Mouse (Mus musculus) liver, embryonic 16.5 days (tissue): Measurements from ENCODE around the gene Ggn. TPM values are rescaled to one million over a fixed set of nuclear protein-coding genes. Genes with fewer than 3 reads are reported as not detected.

Experiments used
- ATAC-seq: fragments of 200-750 bp; cut with Nextera tagmentation; 2 replicates; pipeline ENCODE4 v1.8.0; 2017; ENCODE audit warnings: low read depth, mild to moderate bottlenecking, moderate number of reproducible peaks, moderate library complexity
- H3K27ac ChIP-seq: fragments of 300-500 bp; sonication (generic); 2 replicates; pipeline ENCODE4 v1.5.1; 2014; ENCODE audit warnings: mild to moderate bottlenecking, low read length
- H3K27me3 ChIP-seq: fragments of 300-500 bp; sonication (generic); 2 replicates; pipeline ENCODE4 v1.6.1; 2014; ENCODE audit warnings: low read depth, low read length, mixed read lengths; ENCODE audit not compliant: control insufficient read depth, insufficient read depth
- H3K36me3 ChIP-seq: fragments of 300-500 bp; sonication (generic); 2 replicates; pipeline ENCODE4 v1.6.1; 2014; ENCODE audit warnings: mild to moderate bottlenecking; ENCODE audit not compliant: control insufficient read depth, insufficient read depth
- H3K4me1 ChIP-seq: fragments of 300-500 bp; sonication (generic); 2 replicates; pipeline ENCODE4 v1.6.1; 2014; ENCODE audit warnings: low read depth, low read length, mixed read lengths; ENCODE audit not compliant: control insufficient read depth
- H3K4me2 ChIP-seq: fragments of 300-500 bp; sonication (generic); 2 replicates; pipeline ENCODE4 v1.6.1; 2014; ENCODE audit warnings: low read depth, low read length, mixed read lengths
- H3K4me3 ChIP-seq: fragments of 300-500 bp; sonication (generic); 2 replicates; pipeline ENCODE4 v1.5.1; 2014; ENCODE audit warnings: low read depth, mild to moderate bottlenecking, low read length
- H3K9ac ChIP-seq: fragments of 300-500 bp; sonication (generic); 2 replicates; pipeline ENCODE4 v1.6.1; 2014; ENCODE audit warnings: low read depth, low read length
- H3K9me3 ChIP-seq: fragments of 300-500 bp; sonication (generic); replicated peaks from 2 replicates; pipeline ENCODE4 v1.6.1; 2016; ENCODE audit warnings: low read length; ENCODE audit not compliant: control insufficient read depth
- WGBS: fragments of 180-500 bp; shearing (Covaris S2); extraction: QIAGEN DNeasy Blood & Tissue Kit; methylation state at CpG from one replicate; pipeline ENCODE4 v1.1.7; 2014; ENCODE audit not compliant: insufficient replicate concordance; 5-methylcytosine and 5-hydroxymethylcytosine counted together
- polyA plus RNA-seq: library from polyadenylated mRNA; unstranded; fragments of >200 nt; fragmentation: Nextera tagmentation; extraction: Ambion mirVana; gene quantifications from 2 replicates; pipeline ENCODE4 v1.2.1, GENCODE M21; 2015

The Ggn gene
- polyA plus RNA-seq, 1 experiment from 2014 or later, result 0.09 TPM

GRCm38 (mm10) chr7:29155196-29155837 lies 14.7 kb upstream of the Ggn start:
- WGBS, result 9% methylated on average over 34 of the region's 37 CpGs
- peak; percentile 88 for ATAC-seq

GRCm38 (mm10) chr7:29155838-29156782 lies 13.9 kb upstream of the Ggn start, which contains the start of gene Fam98c:
Gene Fam98c, minus strand, starts transcription at chr7:29156234.
- H3K4me3 ChIP-seq, result peak within 1 kb of the TSS; percentile 81
- peaks cover 9% of the 10 kb centered on the region for H3K4me1 ChIP-seq
- H3K27ac ChIP-seq, result peak within 1 kb of the TSS; percentile 34
- peak within 1 kb of the TSS; percentile 76 for H3K9ac ChIP-seq
- peaks cover 3% of the 10 kb centered on the region; the same call in 1 of the 2 replicates for H3K9me3 ChIP-seq
- H3K4me2 ChIP-seq, result peak within 1 kb of the TSS; percentile 97
- peaks cover 3% of the 10 kb centered on the region; the same call in 1 of the 2 replicates for H3K36me3 ChIP-seq
- 2% methylated on average over 63 of the region's 68 CpGs for WGBS
- H3K27me3 ChIP-seq, result peaks cover 11% of the 10 kb centered on the region
- ATAC-seq, result peak; percentile 77

More at GRCm38 (mm10) chr7:29155196-29155837, 14.7 kb upstream of the Ggn start:
- Histone ChIP-seq H3K4me1 (peaks cover 9% of the 10 kb centered on the region), H3K9ac (peak overlapping the region; percentile 76), H3K4me3 (peak overlapping the region; percentile 81), H3K4me2 (peak overlapping the region; percentile 97), H3K36me3 (peaks cover 3% of the 10 kb centered on the region; the same call in 1 of the 2 replicates), H3K27ac (peak overlapping the region; percentile 34), H3K27me3 (peaks cover 11% of the 10 kb centered on the region), H3K9me3 (peaks cover 3% of the 10 kb centered on the region; the same call in 1 of the 2 replicates)

- peaks cover 3% of the 10 kb centered on the region; the same call in 1 of the 2 replicates for H3K36me3 ChIP-seq
- H3K4me1 ChIP-seq, result peaks cover 12% of the 10 kb centered on the region
- no peak for ATAC-seq
- H3K9ac ChIP-seq, result no peak overlapping the region
- 11% methylated on average over 5 of the region's 5 CpGs for WGBS
- peaks cover 3% of the 10 kb centered on the region; the same call in 1 of the 2 replicates for H3K9me3 ChIP-seq
- H3K4me3 ChIP-seq, result no peak overlapping the region
- peaks cover 11% of the 10 kb centered on the region for H3K27me3 ChIP-seq
- no peak overlapping the region for H3K4me2 ChIP-seq
- no peak overlapping the region for H3K27ac ChIP-seq
Measured at GRCm38 (mm10) chr7:29158264-29158663, 11.7 kb upstream of the Ggn start.

- WGBS, result 72% methylated on average over 5 of the region's 5 CpGs
- H3K27me3 ChIP-seq, result peaks cover 15% of the 10 kb centered on the region
- H3K36me3 ChIP-seq, result no peaks in the 10 kb centered on the region
- no peak overlapping the region for H3K9ac ChIP-seq
- H3K4me1 ChIP-seq, result peaks cover 3% of the 10 kb centered on the region; the same call in 1 of the 2 replicates
- no peak overlapping the region for H3K4me2 ChIP-seq
- ATAC-seq, result no peak
- H3K27ac ChIP-seq, result no peak overlapping the region
- H3K4me3 ChIP-seq, result no peak overlapping the region
- no peaks in the 10 kb centered on the region for H3K9me3 ChIP-seq
Measured at GRCm38 (mm10) chr7:29162294-29162693, 7.7 kb upstream of the Ggn start.

DNA sequence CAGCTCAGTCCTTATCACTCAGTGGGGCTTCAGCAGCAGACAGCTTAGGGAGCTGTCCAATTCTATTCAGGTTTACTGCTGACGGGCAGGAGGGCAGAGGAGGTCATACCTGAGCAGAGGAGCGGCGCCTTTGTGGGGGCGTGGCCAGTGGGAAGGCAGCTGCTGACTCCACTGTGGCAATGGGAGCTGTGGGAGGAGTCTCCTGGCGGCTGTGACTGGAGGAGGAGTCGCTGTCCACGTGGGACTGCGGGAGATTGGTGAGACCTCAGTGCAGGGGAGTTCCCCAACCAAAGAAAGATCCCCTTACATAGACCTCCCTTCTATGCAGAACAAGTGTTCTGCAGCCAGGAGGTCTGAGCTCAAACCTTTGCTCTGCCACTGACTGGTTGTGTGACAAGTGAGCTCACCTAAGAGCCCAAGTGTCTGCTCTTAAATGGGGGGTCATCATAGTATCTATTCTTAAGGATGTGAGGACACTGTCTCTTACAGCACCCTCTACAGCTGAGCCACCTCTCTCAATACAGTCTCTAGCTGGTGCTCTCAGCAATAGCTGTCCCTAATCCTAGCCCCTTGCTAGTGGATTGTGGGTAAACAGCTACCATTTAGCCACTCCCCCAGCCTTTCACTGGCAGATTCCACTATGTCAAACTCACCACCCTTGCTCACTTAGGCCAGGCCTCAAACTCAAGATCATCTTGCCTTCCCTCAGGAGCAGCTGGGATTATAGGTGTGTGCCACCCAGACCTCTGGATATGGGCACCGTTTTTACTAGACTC lies 7.1 kb upstream of the Ggn start:
- H3K27me3 ChIP-seq, result peaks cover 20% of the 10 kb centered on the region
- 16% methylated on average over 9 of the region's 9 CpGs for WGBS

GRCm38 (mm10) chr7:29167656-29168055 lies 2.4 kb upstream of the Ggn start:
- Histone ChIP-seq H3K4me2 (no peak overlapping the region), H3K4me1 (peaks cover 30% of the 10 kb centered on the region), H3K27ac (no peak overlapping the region), H3K9ac (no peak overlapping the region), H3K9me3 (no peaks in the 10 kb centered on the region), H3K4me3 (no peak overlapping the region), H3K27me3 (peaks cover 56% of the 10 kb centered on the region), H3K36me3 (no peaks in the 10 kb centered on the region)
- no peak for ATAC-seq
- 44% methylated on average over 19 of the region's 19 CpGs for WGBS

More for the DNA sequence above, 7.1 kb upstream of the Ggn start:
- Histone ChIP-seq H3K36me3 (no peaks in the 10 kb centered on the region), H3K27ac (no peak overlapping the region), H3K9me3 (no peaks in the 10 kb centered on the region), H3K4me1 (peaks cover 3% of the 10 kb centered on the region; the same call in 1 of the 2 replicates), H3K9ac (no peak overlapping the region), H3K4me2 (no peak overlapping the region), H3K4me3 (no peak overlapping the region)
- peak; percentile 75 for ATAC-seq

DNA sequence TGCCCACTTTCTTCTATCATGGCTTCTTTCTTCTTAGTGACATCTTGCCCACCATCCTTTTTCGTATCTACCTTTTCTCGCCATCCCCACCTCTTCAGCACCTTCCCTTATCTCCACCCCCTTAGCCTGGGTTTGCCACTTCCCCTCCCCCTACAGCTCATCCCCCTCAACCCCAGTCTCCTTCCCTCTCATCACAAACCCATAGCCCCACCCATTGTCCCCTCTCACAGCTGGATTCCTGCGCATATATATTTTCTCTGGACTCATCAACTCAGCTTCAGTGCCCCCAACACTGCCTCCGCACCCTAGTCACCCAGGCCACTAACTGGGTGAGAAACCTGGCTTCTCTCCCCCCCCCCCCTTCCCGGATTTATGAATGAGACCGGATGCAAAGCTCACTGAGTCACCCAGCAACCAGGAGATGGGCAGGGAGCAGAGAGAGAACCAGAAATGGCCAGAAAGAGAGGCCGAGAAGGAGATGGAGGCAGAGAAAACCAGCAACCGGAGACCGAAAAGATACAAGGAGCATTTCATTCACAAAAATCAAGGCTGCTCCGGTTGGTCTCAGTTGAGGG lies 1.8 kb upstream of the Ggn start:
- Histone ChIP-seq H3K4me3 (no peak overlapping the region), H3K4me2 (no peak overlapping the region), H3K4me1 (peaks cover 28% of the 10 kb centered on the region), H3K9me3 (no peaks in the 10 kb centered on the region), H3K9ac (no peak overlapping the region), H3K27ac (no peak overlapping the region), H3K27me3 (peaks cover 61% of the 10 kb centered on the region), H3K36me3 (no peaks in the 10 kb centered on the region)
- ATAC-seq, result no peak
- 16% methylated on average over 10 of the region's 10 CpGs for WGBS

DNA sequence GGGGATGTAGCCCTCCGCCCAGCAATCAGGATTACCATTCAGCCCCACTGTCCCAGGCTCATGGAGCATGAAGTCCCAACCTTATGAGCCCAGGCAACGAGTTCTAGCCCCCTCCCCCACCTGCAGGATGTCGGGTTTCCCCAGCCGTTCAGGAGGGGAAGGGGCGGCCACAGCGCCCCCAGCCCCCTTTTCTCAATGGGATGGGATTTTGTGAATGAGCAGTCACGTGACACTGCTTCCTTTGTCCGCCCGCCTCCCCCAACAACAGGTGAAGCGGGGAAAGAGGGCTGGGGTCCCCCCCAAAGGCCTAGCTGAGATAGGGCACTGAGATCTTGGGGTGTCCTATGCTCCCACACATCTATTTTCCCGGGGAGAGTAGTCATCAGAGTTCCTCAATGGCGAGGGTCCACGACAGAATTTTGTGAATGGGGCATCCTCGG lies 1.2 kb upstream of the Ggn start:
- no peak overlapping the region for H3K27ac ChIP-seq
- 1% methylated on average over 14 of the region's 14 CpGs for WGBS
- no peak for ATAC-seq
- no peak overlapping the region for H3K9ac ChIP-seq
- peak overlapping the region; percentile 76 for H3K4me2 ChIP-seq
- peak overlapping the region; percentile 59 for H3K4me3 ChIP-seq
- peaks cover 67% of the 10 kb centered on the region for H3K27me3 ChIP-seq
- no peaks in the 10 kb centered on the region for H3K9me3 ChIP-seq
- peaks cover 3% of the 10 kb centered on the region; the same call in 1 of the 2 replicates for H3K36me3 ChIP-seq
- H3K4me1 ChIP-seq, result peaks cover 28% of the 10 kb centered on the region
